Mouse (Mus musculus) inflammation-experienced regulatory T-cells (primary cell): ENCODE measurements around the gene Irgc1. TPM values are rescaled to one million over a fixed set of nuclear protein-coding genes. Genes with fewer than 3 reads are reported as not detected.

Experiments used
- polyA plus RNA-seq, 2 experiments: library from polyadenylated mRNA; unstranded; fragments of 100-300 nt; shearing (Covaris generic); gene quantifications; one replicate each; pipeline ENCODE4 v1.2.1; 2017

Irgc1 gene
- under 1 TPM in 1 of 2 experiments, not detected in 1; 0.45 TPM for polyA plus RNA-seq

GRCm38 (mm10) chr7:24451855-24452311, at the start of gene Irgc1:
Gene Irgc1 (minus strand): TSS chr7:24452297.

DNA sequence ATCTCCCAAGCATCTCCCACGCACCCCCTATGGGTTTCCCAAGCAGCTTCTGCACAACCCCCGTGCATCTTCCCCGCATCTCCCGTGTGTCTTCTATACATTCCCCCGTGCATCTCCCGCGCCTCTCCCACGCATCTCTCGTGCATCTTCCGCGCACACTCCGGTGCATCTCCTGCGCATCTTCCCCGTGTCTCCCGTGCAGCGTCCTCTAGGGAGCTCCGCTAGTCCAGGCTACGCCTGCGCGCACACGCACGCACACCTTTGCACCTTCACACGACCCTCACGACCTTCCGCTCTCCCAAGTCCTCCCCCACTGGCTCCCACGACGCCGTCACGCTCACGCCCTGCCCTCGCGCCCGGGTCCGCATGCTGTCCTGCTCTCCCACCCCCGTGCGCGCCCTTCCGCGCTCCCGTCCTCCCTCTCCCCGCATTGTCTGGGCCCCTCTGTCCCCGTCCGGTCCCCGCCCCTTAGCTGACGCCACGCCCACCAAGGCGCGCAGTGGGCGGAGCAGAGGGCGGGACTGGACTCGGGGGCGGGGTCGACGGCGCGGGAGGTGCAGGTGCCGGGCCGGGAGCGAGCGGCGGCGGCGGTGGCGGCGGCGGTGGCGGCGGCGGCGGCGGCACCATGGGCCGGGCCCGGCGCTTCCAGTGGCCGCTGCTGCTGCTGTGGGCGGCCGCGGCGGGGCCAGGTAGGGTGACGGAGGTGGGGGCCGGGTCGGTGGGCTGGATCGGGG, 29.5 kb upstream of the Irgc1 start, which contains the start of gene Cadm4:
Gene Cadm4, plus strand, starts transcription at position 550 of the 734 bp plus-strand sequence.

GRCm38 (mm10) chr7:24462388-24463319, 10.6 kb upstream of the Irgc1 start, which contains the start of gene Plaur:
Gene Plaur (plus strand): TSS chr7:24462484.

GRCm38 (mm10) chr7:24399256-24400081, 52.6 kb downstream of the Irgc1 start, which contains the start of gene Smg9:
Gene Smg9 (plus strand): TSS chr7:24399619.

Other genes starting within 250 kb of the Irgc1 start
- gene Zfp111, start 240.9 kb downstream of the Irgc1 start, polyA plus RNA-seq, result 1 to 10 TPM in 1 of 2 experiments, under 1 TPM in 1; 0.80 to 3.0 TPM
- 1 to 10 TPM; 5.5 to 5.8 TPM for gene Zfp109, start 214.7 kb downstream of the Irgc1 start, polyA plus RNA-seq
- gene Zfp108, start 197.5 kb downstream of the Irgc1 start, polyA plus RNA-seq, result under 1 TPM; 0.43 to 0.93 TPM
- 1 to 10 TPM; 2.7 to 4.1 TPM for gene Zfp93, start 181.9 kb downstream of the Irgc1 start, polyA plus RNA-seq
- 10 to 100 TPM; 20.2 to 27.5 TPM for gene Zfp61, start 151.1 kb downstream of the Irgc1 start, polyA plus RNA-seq
- 10 to 100 TPM; 17.0 to 17.9 TPM for gene Zfp94, start 135.6 kb downstream of the Irgc1 start, polyA plus RNA-seq
- gene Tescl, start 118.4 kb downstream of the Irgc1 start, polyA plus RNA-seq, result not detected
- gene Lypd5, start 103.1 kb downstream of the Irgc1 start, polyA plus RNA-seq, result 1 to 10 TPM in 1 of 2 experiments, under 1 TPM in 1; 0.11 to 2.3 TPM
- gene Kcnn4, start 82.0 kb downstream of the Irgc1 start, polyA plus RNA-seq, result 100 to 1,000 TPM; 350 to 423 TPM
- gene Smg9, start 52.7 kb downstream of the Irgc1 start, polyA plus RNA-seq, result 10 to 100 TPM; 51.5 to 80.1 TPM
- gene Plaur, start 10.2 kb upstream of the Irgc1 start, polyA plus RNA-seq, result 1 to 10 TPM in 1 of 2 experiments, under 1 TPM in 1; 0.65 to 3.3 TPM
- gene Cadm4, start 29.7 kb upstream of the Irgc1 start, polyA plus RNA-seq, result under 1 TPM; 0.42 to 0.82 TPM
- 1 to 10 TPM; 1.0 to 1.5 TPM for gene Zfp428, start 54.7 kb upstream of the Irgc1 start, polyA plus RNA-seq
- gene AC161166.1, start 60.2 kb upstream of the Irgc1 start, polyA plus RNA-seq, result 1 to 10 TPM in 1 of 2 experiments, not detected in 1; 1.1 TPM
- 1 to 10 TPM; 3.9 to 6.5 TPM for gene Irgq, start 78.4 kb upstream of the Irgc1 start, polyA plus RNA-seq
- gene Pinlyp, start 93.8 kb upstream of the Irgc1 start, polyA plus RNA-seq, result not detected
- gene Xrcc1, start 94.0 kb upstream of the Irgc1 start, polyA plus RNA-seq, result 10 to 100 TPM; 60.5 to 60.6 TPM
- 10 to 100 TPM; 19.5 to 23.6 TPM for gene Ethe1, start 135.2 kb upstream of the Irgc1 start, polyA plus RNA-seq
- under 1 TPM; 0.27 to 0.58 TPM for gene Zfp575, start 135.3 kb upstream of the Irgc1 start, polyA plus RNA-seq
- gene Phldb3, start 158.5 kb upstream of the Irgc1 start, polyA plus RNA-seq, result 1 to 10 TPM in 1 of 2 experiments, under 1 TPM in 1; 0.71 to 1.9 TPM
- 1 to 10 TPM in 1 of 2 experiments, under 1 TPM in 1; 0.19 to 1.1 TPM for gene Lypd3, start 184.3 kb upstream of the Irgc1 start, polyA plus RNA-seq
- gene Tex101, start 224.4 kb upstream of the Irgc1 start, polyA plus RNA-seq, result under 1 TPM in 1 of 2 experiments, not detected in 1; 0.36 TPM